Mouse (Mus musculus) ES-Bruce4 (cell line): Measurements from ENCODE around the gene Emsy.

ENCODE experiments used
- CTCF ChIP-seq: IDR thresholded peaks from one replicate; pipeline ENCODE4 v1.8.1; 2011; ENCODE audit warnings: low read depth, low read length
- EP300 ChIP-seq: IDR thresholded peaks from 2 replicates; pipeline ENCODE4 v1.6.1; 2011; ENCODE audit warnings: low read depth, low read length; ENCODE audit not compliant: insufficient read depth
- POLR2A ChIP-seq: IDR thresholded peaks from one replicate; pipeline ENCODE4 v1.8.1; 2011; ENCODE audit warnings: low read length; ENCODE audit not compliant: insufficient read depth

- no peak for TF ChIP-seq EP300
- TF ChIP-seq CTCF, result no peak
- TF ChIP-seq POLR2A, result no peak
These were observed 72.0 kb downstream of the Emsy start for GRCm38 (mm10) chr7:98584555-98584954.
